ENCODE assay signal across 9 mouse cellular contexts in genomic region chr13:12308473-12308872, GRCm38 (mm10).
"Had no signal": no experiment of that assay in that cellular context is flagged by ENCODE, and none has a peak within 500 bp of the region (broad histone marks: within the 10 kb centered on the region; RNA-seq: fewer than 3 reads in every experiment).

No protein-coding gene starts in this region.

- DNase-seq: kidney, postnatal 14 days; left cerebral cortex, postnatal 4 days; lung, adult 18-20 months; right cerebral cortex, postnatal 14 days; thymus, postnatal 4 days had no signal

- H3K27me3 ChIP-seq: limb, embryonic 13.5 days; midbrain, embryonic 13.5 days; stomach, embryonic 15.5 days had no signal

- H3K4me3 ChIP-seq: limb, embryonic 13.5 days; midbrain, embryonic 13.5 days; stomach, embryonic 15.5 days had no signal

- H3K27ac ChIP-seq: limb, embryonic 13.5 days; liver, embryonic 14.5 days; midbrain, embryonic 13.5 days; stomach, embryonic 15.5 days had no signal

- H3K9me3 ChIP-seq: limb, embryonic 13.5 days; midbrain, embryonic 13.5 days; stomach, embryonic 15.5 days had no signal

- H3K4me2 ChIP-seq: limb, embryonic 13.5 days; midbrain, embryonic 13.5 days; stomach, embryonic 15.5 days had no signal

- H3K9ac ChIP-seq: limb, embryonic 13.5 days; liver, embryonic 14.5 days; midbrain, embryonic 13.5 days; stomach, embryonic 15.5 days had no signal

- H3K4me1 ChIP-seq: midbrain, embryonic 13.5 days had no signal

- ATAC-seq: midbrain, embryonic 13.5 days had no signal

- H3K36me3 ChIP-seq: limb, embryonic 13.5 days; midbrain, embryonic 13.5 days; stomach, embryonic 15.5 days had no signal
